Mouse (Mus musculus) left cerebral cortex, postnatal 14 days (tissue): ENCODE measurements around the gene Gm11492. TPM values are rescaled to one million over a fixed set of nuclear protein-coding genes. Genes with fewer than 3 reads are reported as not detected.

ENCODE experiments used
- DNase-seq, 2 experiments: peaks; one replicate each; pipeline ENCODE4 v3.0.0; 2021 to 2022; ENCODE audit warnings: low spot score in 2 of 2, mixed read lengths in 1 of 2
- intact Hi-C: fragments of 180-260 bp; cut with DNase I; formaldehyde crosslinking; loops from one replicate; pipeline ENCODE4 v1.15.1; 2025
- total RNA-seq, 2 experiments: library from RNA; stranded (reverse); gene quantifications; 2 replicates each; pipeline ENCODE4 v1.2.3; 2021

Gene Gm11492
- total RNA-seq, 2 experiments from 2014 or later = 0.17 TPM; not detected in 1

DNA sequence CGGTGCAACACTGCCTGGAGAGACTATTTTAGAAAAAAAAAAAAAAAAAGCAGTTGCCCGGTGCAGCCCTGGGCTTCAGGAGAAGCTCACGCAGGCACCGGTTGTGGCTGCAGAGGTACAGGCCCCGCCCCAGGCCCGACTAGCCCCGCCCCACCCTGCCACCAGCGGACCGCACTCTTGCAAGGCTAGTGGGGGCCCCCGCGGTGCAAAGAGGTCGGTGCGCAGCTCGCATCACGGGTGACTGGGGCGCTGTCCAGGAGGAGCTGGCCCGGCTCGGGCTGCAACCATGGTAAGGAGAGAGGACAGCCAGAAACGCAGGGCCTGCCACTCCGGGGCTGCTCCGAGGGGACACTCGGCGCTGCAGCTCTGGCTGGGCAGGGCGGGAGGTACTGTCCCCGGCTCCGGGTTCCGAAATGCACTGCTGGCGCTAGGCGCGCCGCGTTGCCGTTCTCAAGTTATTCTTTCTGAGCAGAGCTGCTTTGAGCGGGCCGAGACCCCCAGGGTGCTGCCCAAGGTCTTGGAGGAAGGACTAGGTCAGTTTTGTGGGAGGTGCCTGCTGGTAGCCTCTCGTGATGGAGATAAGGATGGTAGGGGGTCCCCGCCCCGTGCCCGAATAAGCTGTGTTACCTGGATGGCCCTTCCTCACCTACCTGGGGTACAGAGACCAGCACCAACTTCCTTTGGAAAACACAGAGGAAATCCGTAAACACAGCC is 12.0 kb downstream of the Gm11492 start:
- DNase-seq = peak; percentile 51 to 58
- intact Hi-C loops = no loop called here

- DNase-seq = no peak
- intact Hi-C loops = no loop called here
These were observed 12.6 kb downstream of the Gm11492 start for GRCm38 (mm10) chr11:87578963-87579601.

- intact Hi-C loops = no loop called here
These were observed 13.3 kb downstream of the Gm11492 start for GRCm38 (mm10) chr11:87579713-87580112.

GRCm38 (mm10) chr11:87580543-87581085 is 14.2 kb downstream of the Gm11492 start:
- DNase-seq = no peak

More at GRCm38 (mm10) chr11:87579713-87580112, 13.3 kb downstream of the Gm11492 start:
- no peak for DNase-seq

DNA sequence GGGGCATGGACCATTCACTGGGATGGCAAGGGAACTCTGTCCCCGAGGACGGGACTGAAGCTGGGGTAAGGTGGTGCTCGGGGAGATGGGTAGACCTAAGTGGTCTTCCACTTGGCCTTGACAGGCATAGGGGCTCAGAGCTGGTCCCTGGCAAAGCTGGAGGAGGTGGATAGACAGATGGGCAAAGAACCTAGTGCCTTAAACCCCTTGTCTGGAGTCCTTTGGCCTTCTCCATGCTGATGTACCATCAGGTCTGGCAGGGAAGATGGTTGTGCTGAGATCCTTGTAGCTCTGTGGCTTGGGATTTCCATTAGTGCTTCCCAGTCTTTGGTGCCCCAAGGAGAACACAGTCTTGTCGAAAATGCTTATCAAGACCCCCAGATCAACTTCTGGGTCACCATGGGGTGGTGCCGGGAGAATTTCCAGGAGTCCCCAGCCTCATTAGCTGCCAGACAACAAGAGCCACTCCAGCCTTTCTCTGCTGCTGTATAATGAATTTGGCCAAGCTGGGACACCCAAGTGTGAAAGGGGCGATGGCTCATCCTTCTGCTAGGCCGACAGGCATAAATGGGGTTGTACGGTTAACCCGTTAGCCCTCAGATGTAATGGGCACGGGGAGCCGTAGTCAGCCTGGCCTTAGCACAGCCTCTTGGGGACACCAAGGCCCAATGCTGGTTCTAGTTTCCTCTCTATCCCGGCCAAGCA is 14.9 kb downstream of the Gm11492 start:
- intact Hi-C loops = no loop called here
- no peak for DNase-seq

More at GRCm38 (mm10) chr11:87580543-87581085, 14.2 kb downstream of the Gm11492 start:
- intact Hi-C loops = no loop called here

GRCm38 (mm10) chr11:87581933-87582710 is 15.7 kb downstream of the Gm11492 start:
- DNase-seq = no peak
- intact Hi-C loops = no loop called here

- no peak for DNase-seq
- intact Hi-C loops = no loop called here
These were observed 17.0 kb downstream of the Gm11492 start for GRCm38 (mm10) chr11:87583291-87584034.

- no peak for DNase-seq
- intact Hi-C loops = no loop called here
These were observed 18.5 kb downstream of the Gm11492 start for GRCm38 (mm10) chr11:87584711-87585505.

DNA sequence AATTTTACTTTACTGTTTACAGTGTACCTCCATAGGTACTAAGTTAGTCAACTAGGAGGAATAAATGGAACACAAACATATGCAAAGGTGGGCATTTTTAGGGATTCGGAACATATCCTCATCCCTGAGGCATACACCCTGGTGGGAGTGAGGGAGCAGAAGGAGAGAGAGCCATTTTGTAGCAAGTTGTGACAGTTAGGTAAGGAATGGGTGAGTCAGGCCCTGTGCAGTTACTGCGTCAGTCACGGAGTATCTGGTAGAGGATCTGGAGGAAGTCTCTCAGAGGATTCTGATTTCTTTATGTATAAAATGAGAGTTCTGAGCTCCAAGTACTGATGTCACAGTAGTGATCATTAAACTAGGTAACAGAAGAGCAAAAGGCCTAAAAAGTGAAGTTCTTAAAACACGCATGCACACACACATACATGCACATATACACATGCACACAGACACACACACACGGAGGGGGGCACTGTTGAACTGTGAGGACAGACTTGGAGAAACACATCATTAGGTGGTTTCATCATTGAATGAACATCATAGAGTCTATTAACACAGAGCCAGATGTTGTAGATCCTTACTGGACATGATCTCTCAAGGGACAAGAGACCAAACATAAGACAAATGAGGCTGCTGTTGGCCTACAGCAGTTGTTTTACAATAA is 20.9 kb downstream of the Gm11492 start:
- DNase-seq = no peak
- intact Hi-C loops = no loop called here

DNA sequence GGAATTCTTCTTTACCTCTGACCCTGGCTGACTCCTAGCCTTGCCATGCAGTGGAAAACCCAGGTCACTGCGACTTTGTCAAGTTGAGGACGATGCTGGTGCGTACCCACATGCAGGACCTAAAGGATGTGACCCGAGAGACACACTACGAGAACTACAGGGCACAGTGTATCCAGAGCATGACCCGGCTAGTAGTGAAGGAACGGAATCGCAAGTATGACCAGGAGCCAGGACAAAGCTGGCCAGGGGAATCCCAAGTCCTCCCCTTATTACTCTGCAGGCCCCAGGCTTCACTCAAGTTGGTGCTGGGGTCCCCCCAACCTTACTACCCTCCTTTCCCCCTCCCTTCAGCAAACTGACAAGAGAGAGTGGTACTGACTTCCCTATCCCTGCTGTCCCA is 23.2 kb downstream of the Gm11492 start:
- intact Hi-C loops = no loop called here
- DNase-seq = no peak

- peak in 1 of 2 experiments; percentile 30 for DNase-seq
- intact Hi-C loops = no loop called here
These were observed 24.5 kb downstream of the Gm11492 start for GRCm38 (mm10) chr11:87590841-87591525.

GRCm38 (mm10) chr11:87591526-87592353 is 25.3 kb downstream of the Gm11492 start, which contains the start of gene Mtmr4:
TSS of gene Mtmr4 (plus strand) at chr11:87592162.
- intact Hi-C loops = no loop called here
- peak; percentile 99 to 100 for DNase-seq

- intact Hi-C loops = no loop called here
- no peak for DNase-seq
These were observed 25.9 kb downstream of the Gm11492 start for GRCm38 (mm10) chr11:87592354-87592695.

- DNase-seq = no peak
- intact Hi-C loops = no loop called here
These were observed 26.5 kb downstream of the Gm11492 start for GRCm38 (mm10) chr11:87592713-87593598.

DNA sequence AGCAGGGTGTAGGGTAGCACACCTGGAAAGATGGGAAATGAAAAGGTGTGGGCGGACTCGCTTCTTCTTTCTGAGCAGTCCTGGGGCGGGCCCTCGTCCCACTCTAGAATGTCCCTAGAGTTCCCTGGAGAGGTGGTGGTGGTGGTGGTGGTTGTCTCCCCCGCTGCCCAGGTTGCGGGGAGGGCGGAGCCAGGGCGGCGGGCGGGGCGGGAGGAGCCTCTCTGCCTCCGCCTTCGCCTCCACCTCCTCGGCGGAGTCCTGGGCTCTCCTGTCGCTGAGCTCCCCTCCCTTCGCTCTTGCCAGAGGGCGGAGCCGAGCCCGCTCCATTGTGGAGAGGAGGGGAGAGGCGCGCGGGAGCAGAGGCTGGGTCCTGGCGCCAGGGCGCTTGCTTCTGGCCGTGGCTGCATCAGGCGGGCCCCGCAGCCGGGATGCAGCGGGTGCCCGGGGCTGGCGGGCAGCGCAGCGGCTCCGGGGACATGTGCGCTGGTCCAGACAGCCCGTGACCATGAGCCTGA is 28.9 kb downstream of the Gm11492 start:
- intact Hi-C loops = loop anchor here (5.0 kb wide), 1 partner anchor 167 kb away; the partner anchor contains the start of gene Tspoap1
- DNase-seq = peak; percentile 76 to 83
